Mouse (Mus musculus) megakaryocyte, embryonic 14.5 days (primary cell): ENCODE data around the gene Slc12a6. TPM values are rescaled to one million over a fixed set of nuclear protein-coding genes. Genes with fewer than 3 reads are reported as not detected.
A peak's percentile ranks its signal among the peaks of the same experiment; 100 is the strongest.

ENCODE experiments used
- H3K27me3 ChIP-seq: replicated peaks from 2 replicates; pipeline ENCODE3; 2012; ENCODE audit warnings: inconsistent platforms
- H3K36me3 ChIP-seq: replicated peaks from 2 replicates; pipeline ENCODE3; 2012; ENCODE audit warnings: low read length, inconsistent platforms, mixed read lengths
- H3K4me1 ChIP-seq: 2 replicates; pipeline ENCODE4 v1.6.1; 2012; ENCODE audit warnings: inconsistent platforms
- H3K4me3 ChIP-seq: replicated peaks from 2 replicates; pipeline ENCODE3; 2012; ENCODE audit warnings: moderate library complexity, mild to moderate bottlenecking, inconsistent platforms
- H3K9me3 ChIP-seq: 2 replicates; pipeline ENCODE4 v1.6.1; 2012; ENCODE audit warnings: inconsistent platforms
- FLI1 ChIP-seq: IDR thresholded peaks from 2 replicates; pipeline ENCODE4 v1.6.1; 2012; ENCODE audit warnings: low read length, inconsistent platforms, mixed read lengths
- GATA1 ChIP-seq: IDR thresholded peaks from 3 replicates; pipeline ENCODE4 v1.6.1; 2012; ENCODE audit warnings: mixed read lengths, low read length, inconsistent platforms, borderline replicate concordance
- polyA plus RNA-seq: library from polyadenylated mRNA; stranded (reverse); fragments of >175 nt; gene quantifications from 2 replicates; pipeline ENCODE4 v1.2.3, GENCODE M21; 2012; ENCODE audit warnings: low replicate concordance; ENCODE audit not compliant: insufficient read depth

Slc12a6 gene
- polyA plus RNA-seq, 1 experiment: 2.6 TPM

GRCm38 (mm10) chr2:112359611-112360010, 94.0 kb downstream of the Slc12a6 start:
- H3K4me1 ChIP-seq: no peaks in the 10 kb centered on the region
- no peak overlapping the region for H3K4me3 ChIP-seq
- no peak for TF ChIP-seq GATA1
- TF ChIP-seq FLI1: no peak
- H3K36me3 ChIP-seq: peaks cover 97% of the 10 kb centered on the region
- no peaks in the 10 kb centered on the region for H3K9me3 ChIP-seq
- no peaks in the 10 kb centered on the region for H3K27me3 ChIP-seq

- TF ChIP-seq FLI1 (no peak), GATA1 (no peak)
- Histone ChIP-seq H3K9me3 (no peaks in the 10 kb centered on the region), H3K36me3 (peaks cover 95% of the 10 kb centered on the region), H3K4me3 (no peak overlapping the region), H3K27me3 (no peaks in the 10 kb centered on the region), H3K4me1 (no peaks in the 10 kb centered on the region)
Measured at GRCm38 (mm10) chr2:112360012-112360780, 94.6 kb downstream of the Slc12a6 start.

GRCm38 (mm10) chr2:112360781-112361169, 95.2 kb downstream of the Slc12a6 start:
- Histone ChIP-seq H3K27me3 (no peaks in the 10 kb centered on the region), H3K36me3 (peaks cover 91% of the 10 kb centered on the region), H3K4me1 (no peaks in the 10 kb centered on the region), H3K9me3 (no peaks in the 10 kb centered on the region), H3K4me3 (no peak overlapping the region)
- TF ChIP-seq FLI1: no peak
- no peak for TF ChIP-seq GATA1

DNA sequence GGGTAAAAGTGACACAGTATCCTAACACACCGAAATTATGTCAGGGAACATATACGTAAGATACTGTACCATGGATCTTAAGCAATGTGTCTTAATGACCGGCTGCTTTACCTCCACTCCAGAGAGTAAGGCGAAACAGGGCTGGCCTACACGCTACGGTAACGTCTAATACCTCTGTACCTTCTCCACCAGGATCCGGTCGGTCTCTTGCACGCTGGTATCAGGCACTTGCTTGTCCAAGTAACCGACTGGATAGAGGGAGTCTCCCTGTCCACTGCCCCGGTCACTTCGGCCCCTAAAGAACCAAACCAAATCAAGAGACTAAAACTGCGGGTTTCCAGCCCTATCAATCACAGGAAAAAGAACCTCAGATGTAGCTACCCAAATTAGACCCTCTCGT, 101.6 kb downstream of the Slc12a6 start:
- H3K4me1 ChIP-seq: peaks cover 23% of the 10 kb centered on the region
- H3K27me3 ChIP-seq: no peaks in the 10 kb centered on the region
- peaks cover 30% of the 10 kb centered on the region for H3K36me3 ChIP-seq
- H3K9me3 ChIP-seq: no peaks in the 10 kb centered on the region
- peak overlapping the region; percentile 95 for H3K4me3 ChIP-seq
- no peak for TF ChIP-seq FLI1
- no peak for TF ChIP-seq GATA1

DNA sequence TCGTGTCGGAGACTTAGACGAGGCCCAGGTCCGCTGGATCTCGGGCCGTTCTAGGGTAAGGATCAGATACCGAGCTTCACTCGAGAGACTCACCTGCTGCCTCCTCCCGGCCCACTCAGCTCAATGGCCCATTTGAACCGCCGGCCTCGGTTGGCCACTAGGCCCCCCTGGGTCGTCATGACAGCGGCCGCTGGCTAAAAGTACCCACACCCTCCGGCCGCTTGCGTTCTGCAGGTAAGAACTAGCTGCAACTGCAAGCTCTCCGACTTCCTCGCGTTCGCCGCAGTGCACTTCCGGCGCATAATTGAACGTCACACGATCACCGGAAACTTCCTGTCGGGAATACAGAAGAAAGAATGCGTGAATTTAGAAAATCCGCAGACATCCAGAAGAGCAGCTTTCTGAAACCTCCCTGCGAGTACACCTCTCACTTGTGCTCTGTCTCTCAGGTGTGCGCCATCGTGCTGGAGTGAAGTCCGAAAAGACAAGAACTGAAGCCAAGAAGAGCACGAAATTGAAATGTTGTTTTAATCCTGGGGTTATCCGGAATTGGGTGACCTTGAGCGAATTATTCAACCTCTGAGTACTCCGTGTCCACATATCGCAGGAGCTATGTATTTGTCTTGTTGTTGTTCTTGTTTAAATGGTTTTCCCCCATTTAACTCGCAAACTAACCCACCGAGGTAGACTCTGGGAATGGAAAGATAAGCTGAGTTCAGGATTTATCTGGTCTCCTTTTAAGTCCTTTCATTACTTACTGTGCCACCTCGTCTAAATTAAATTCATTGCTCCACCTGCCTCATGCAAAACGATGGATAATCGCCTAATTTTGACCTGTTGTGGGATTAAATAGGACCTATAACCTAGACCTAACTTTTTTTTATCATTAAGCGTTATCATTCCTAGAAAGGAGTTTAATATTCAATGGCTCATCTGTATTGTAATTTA, 102.4 kb downstream of the Slc12a6 start, which contains the start of gene Emc4:
TSS of gene Emc4 (minus strand) at position 302 of the 948 bp plus-strand sequence.
- Histone ChIP-seq H3K9me3 (no peaks in the 10 kb centered on the region), H3K36me3 (peaks cover 23% of the 10 kb centered on the region), H3K4me1 (peaks cover 26% of the 10 kb centered on the region), H3K27me3 (no peaks in the 10 kb centered on the region), H3K4me3 (peak within 1 kb of the TSS; percentile 95)
- peak; percentile 70; the same call in 1 of the 2 replicates for TF ChIP-seq FLI1
- no peak for TF ChIP-seq GATA1

GRCm38 (mm10) chr2:112369941-112370340, 104.3 kb downstream of the Slc12a6 start:
- Histone ChIP-seq H3K9me3 (no peaks in the 10 kb centered on the region), H3K36me3 (peaks cover 5% of the 10 kb centered on the region), H3K4me3 (no peak overlapping the region), H3K27me3 (no peaks in the 10 kb centered on the region), H3K4me1 (peaks cover 44% of the 10 kb centered on the region)
- no peak for TF ChIP-seq GATA1
- TF ChIP-seq FLI1: no peak

- TF ChIP-seq FLI1 (no peak), GATA1 (no peak)
- Histone ChIP-seq H3K4me1 (peaks cover 46% of the 10 kb centered on the region), H3K27me3 (peaks cover 4% of the 10 kb centered on the region), H3K36me3 (no peaks in the 10 kb centered on the region), H3K9me3 (no peaks in the 10 kb centered on the region), H3K4me3 (no peak overlapping the region)
Measured at GRCm38 (mm10) chr2:112373141-112373540, 107.5 kb downstream of the Slc12a6 start.

GRCm38 (mm10) chr2:112374610-112375009, 109.0 kb downstream of the Slc12a6 start:
- Histone ChIP-seq H3K36me3 (no peaks in the 10 kb centered on the region), H3K27me3 (peaks cover 4% of the 10 kb centered on the region), H3K4me1 (peaks cover 45% of the 10 kb centered on the region), H3K9me3 (no peaks in the 10 kb centered on the region), H3K4me3 (peak overlapping the region; percentile 69)
- no peak for TF ChIP-seq FLI1
- TF ChIP-seq GATA1: peak; percentile 76; the same call in 1 of the 3 replicates

GRCm38 (mm10) chr2:112378973-112379898, 113.6 kb downstream of the Slc12a6 start, which contains the start of gene Katnbl1:
Katnbl1 (plus strand) TSS chr2:112379211.
- TF ChIP-seq GATA1: no peak
- TF ChIP-seq FLI1: no peak
- no peaks in the 10 kb centered on the region for H3K9me3 ChIP-seq

More at GRCm38 (mm10) chr2:112378973-112379898, 113.6 kb downstream of the Slc12a6 start, which contains the start of gene Katnbl1:
- H3K27me3 ChIP-seq: peaks cover 4% of the 10 kb centered on the region
- H3K4me1 ChIP-seq: peaks cover 60% of the 10 kb centered on the region
- H3K36me3 ChIP-seq: peaks cover 8% of the 10 kb centered on the region
- peak within 1 kb of the TSS; percentile 95 for H3K4me3 ChIP-seq
